Mouse (Mus musculus) erythroblast, embryonic 14.5 days (primary cell): Measurements from ENCODE around the gene Usp25.

ENCODE experiments used
- GATA1 ChIP-seq: IDR thresholded peaks from 2 replicates; pipeline ENCODE4 v1.6.1; 2012; ENCODE audit warnings: low read length, inconsistent platforms, mixed read lengths
- TAL1 ChIP-seq: IDR thresholded peaks from 3 replicates; pipeline ENCODE4 v1.6.1; 2012; ENCODE audit warnings: low read length, inconsistent platforms, mixed read lengths

DNA sequence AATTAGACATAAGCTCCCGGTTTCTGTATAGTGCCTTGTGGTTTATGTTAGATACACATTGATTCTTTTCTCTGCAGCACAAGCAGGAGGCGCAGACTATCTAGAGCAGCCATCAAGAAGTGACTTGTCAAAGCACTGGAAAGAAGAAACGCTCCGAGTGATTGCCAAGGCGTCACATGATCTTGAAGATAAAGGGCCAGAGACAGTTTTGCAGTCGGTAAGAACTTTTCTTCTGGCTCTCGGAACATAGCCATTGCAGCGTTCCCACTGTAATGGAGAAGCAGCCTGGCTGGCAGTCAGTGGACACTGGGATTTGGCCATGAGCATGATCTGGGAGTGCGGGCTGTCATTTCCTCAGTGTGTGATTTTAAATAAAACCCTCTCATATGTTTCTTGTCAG lies 80.0 kb downstream of the Usp25 start:
- TF ChIP-seq GATA1 (no peak), TAL1 (no peak)
